Mouse (Mus musculus): ENCODE measurements around the gene Nmrk2.

Nmrk2 gene

GRCm38 (mm10) chr10:81165118-81165517, 36.7 kb downstream of the Nmrk2 start:
- no peak for DNase-seq (ENCODE audit: low spot score in 2 of 2)

- DNase-seq (ENCODE audit: low spot score in 2 of 2): no peak
Measured at GRCm38 (mm10) chr10:81162318-81162652, 39.6 kb downstream of the Nmrk2 start.

- no peak for DNase-seq (ENCODE audit: low spot score in 2 of 2)
Measured at GRCm38 (mm10) chr10:81161602-81162317, 40.1 kb downstream of the Nmrk2 start.

GRCm38 (mm10) chr10:81154736-81155135, 47.1 kb downstream of the Nmrk2 start:
- no peak for DNase-seq (ENCODE audit: low spot score in 2 of 2)

GRCm38 (mm10) chr10:81154313-81154712, 47.5 kb downstream of the Nmrk2 start:
- DNase-seq (ENCODE audit: low spot score in 2 of 2): no peak

DNA sequence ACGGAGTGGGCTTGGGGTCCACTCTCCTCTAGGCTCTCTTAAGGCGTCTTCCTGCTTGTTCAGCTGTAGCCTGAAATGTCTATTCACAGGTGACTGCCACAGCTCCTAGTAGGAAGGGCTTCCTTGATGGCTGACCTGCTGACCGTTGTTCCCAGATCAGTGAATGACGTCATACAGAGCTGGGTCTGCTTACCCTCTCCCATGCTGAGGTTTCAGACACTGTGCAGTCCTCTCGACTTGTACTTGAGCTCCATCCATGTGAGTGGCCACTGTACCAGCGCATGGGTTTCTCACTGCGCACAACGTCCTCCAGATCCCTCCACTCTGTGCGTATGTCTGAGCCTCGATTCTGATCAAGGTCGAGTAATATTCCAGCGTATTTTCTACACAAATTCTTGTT, 49.2 kb downstream of the Nmrk2 start:
- DNase-seq (ENCODE audit: low spot score in 2 of 2): no peak

DNA sequence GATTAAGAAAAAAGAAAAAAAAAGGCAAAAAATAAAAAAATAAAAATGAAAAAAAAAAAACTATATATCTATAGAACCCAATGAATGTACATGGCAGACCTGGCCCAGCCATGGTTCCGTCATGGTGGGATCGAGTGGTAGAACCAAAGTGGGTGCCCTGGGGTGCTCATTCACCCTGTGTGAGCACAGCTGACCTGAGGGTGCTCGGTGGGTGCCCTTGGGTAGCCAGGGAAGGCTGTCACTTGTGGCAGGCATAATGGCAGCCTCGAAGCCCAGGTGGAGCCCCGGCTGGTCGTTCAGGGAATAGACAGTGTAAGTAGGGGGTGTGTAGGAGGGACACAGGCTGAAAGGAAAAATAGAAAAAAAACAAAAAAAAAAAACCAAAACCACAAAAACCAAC, 50.6 kb downstream of the Nmrk2 start:
- no peak for DNase-seq (ENCODE audit: low spot score in 2 of 2)
